Mouse (Mus musculus): ENCODE measurements around the gene Cfap97.
"Not testable (repeated sequence)": the region's sequence is repeated elsewhere in the genome, so short reads cannot be mapped to it uniquely, and the experiment has no call there.

The Cfap97 gene

DNA sequence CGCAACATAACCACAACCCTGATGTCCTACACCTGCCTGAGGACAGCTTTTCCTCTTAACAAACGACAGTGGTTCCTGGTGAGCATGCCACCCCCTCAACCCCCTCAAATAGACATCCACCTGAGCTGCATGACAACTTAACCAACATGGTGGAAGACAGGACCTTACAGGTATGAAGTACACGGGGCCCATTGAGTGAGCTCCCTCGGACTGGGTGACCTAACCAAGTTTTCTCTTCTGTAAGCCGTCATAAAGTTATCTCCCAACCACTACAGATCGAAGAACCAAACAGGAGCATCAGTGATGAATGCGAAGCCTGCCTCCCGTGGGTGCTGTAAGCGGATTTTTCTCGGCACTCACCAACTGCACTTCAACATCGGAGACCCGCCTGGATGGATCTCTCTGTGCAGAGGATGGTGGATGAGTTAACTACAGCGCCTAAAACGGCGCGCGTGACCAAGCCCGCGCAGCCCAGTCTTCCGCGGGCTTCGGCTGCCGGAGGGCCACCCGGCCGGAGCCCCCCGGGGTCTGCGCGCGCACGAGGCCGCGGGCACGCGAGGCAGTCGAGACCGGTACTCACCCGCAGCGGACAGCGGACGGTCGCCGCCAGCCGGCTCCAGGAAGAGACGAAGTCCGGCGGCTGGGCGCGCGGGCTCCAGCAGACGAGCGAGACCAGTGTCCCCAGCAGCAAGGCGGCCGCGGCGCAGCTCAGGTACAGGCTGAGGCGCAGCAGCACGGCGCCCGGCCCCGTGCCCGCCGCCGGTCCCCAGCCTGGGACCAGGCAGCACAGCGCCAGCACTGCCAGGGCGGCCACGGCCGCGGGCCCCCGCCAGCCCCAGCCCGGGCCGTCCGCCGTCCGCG lies at the start of gene Cfap97:
TSS of gene Cfap97 (plus strand) at position 570 of the 861 bp plus-strand sequence.
- DNase-seq, result peak; percentile 81 to 84

DNA sequence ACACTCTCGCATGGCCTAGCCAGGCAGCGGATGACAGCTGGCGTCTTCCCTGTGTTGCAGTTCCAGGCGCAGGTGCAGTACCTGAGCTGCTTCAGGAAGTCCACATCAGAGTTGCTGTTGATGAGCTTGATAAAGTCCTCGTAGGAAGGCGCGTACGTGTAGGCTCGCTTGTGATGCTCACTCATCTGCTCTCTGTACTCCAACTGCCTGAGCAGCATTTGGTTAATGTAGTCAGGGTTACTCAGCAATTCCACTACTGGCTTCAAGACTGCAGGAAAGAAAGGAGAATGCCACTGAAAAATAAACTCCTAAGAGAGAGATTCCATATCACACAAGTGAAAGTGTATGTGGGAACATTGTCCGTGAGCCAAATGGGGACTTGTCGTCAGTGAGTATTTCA lies 48.1 kb upstream of the Cfap97 start:
- no peak for DNase-seq

DNA sequence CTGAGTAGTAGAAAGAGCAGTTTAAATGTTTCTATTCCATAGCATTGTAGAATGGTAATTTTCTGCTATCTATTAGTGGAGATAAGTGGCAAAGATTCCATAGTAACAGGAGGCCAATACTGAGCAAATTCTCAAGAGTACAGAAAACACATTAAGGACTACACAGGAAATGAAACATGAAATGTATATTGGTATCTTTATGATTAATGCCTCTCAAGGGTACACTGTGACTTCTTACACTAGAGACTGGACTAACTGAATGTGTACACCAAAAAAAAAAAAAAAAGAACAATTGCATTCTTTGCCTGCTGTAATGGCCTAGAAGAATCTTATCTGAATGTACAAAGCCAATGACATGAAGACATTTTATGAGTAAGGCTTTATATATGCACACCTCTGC lies 43.9 kb upstream of the Cfap97 start:
- DNase-seq, result no peak

DNA sequence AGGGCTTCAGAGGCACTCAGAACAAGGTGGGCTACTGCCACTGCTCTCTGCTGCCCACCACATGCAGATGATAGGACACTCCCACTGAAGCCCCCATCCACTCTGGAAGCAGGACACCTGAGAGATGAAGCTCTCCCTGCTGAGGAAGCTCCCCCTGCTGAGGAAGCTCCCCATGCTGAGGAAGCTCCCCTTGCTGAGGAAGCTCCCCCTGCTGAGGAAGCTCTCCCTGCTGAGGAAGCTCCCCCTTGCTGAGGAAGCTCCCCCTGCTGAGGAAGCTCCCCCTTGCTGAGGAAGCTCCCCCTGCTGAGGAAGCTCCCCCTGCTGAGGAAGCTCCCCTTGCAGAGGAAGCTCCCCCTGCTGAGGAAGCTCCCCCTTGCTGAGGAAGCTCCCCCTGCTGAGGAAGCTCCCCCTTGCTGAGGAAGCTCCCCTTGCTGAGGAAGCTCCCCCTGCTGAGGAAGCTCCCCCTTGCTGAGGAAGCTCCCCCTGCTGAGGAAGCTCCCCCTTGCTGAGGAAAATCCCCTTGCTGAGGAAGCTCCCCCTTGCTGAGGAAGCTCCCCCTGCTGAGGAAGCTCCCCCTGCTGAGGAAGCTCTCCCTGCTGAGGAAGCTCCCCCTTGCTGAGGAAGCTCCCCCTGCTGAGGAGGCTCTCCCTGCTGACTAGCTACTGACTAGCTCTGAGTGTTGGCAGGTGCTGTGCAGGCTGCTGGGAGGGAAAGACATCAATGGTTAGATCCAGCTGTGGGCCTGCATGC lies 38.0 kb upstream of the Cfap97 start:
- DNase-seq, result not testable (repeated sequence)

DNA sequence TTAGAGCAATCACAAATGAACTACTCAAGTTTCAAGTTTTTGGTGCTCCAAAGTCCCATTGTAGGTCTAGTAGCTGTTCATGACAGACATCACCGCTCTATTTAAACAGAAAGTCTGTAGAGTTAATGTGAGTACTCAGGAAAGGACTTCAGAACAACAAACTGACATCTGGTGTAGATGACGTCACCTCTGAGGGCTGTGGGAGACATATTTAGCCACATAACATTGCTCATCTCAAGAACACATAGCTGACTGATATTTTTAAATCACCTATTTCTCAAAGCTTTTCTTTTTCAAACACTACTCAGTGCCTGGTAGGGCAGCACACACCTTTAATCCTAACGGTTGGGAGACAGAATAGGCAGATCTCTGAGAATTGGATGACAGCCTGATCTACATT lies 34.4 kb upstream of the Cfap97 start:
- no peak for DNase-seq

DNA sequence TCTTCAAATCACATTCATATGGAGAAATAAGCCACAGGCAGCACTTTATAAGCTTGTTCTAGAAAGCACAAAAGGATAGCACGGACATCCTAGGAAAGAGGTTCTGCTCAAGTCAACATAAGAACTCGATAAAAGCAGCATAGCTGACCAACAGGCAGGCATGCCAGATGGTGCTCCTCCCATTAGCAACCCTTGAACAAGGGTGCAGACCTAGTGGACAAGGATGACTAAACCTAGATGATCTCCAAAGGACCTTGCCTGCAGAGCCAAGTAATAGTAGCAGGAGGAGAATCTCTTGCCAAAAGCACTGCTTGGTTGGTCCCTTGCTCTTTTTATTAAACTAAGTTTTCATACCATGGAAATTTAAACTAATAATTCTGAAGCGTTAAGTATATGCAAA lies 32.4 kb upstream of the Cfap97 start:
- no peak for DNase-seq

DNA sequence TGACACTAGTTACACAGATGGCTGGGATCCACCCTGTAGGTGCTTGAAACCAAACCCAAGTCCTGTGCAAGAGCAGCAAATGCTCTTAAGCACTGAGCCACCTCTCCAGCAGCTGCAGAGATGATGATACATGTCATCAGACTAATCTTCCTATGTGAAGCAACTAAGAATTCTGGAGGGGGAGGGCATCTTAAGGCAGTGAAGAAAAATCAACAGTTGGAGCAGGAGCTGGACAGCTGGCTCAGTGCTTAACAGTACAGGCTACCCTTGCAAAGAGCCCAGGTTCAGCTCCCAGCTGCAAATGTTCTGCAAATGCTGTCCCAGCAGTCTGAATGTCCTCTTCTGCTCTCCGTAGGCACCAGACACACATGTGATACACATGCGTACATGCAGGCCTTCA lies 29.1 kb upstream of the Cfap97 start:
- DNase-seq, result no peak

DNA sequence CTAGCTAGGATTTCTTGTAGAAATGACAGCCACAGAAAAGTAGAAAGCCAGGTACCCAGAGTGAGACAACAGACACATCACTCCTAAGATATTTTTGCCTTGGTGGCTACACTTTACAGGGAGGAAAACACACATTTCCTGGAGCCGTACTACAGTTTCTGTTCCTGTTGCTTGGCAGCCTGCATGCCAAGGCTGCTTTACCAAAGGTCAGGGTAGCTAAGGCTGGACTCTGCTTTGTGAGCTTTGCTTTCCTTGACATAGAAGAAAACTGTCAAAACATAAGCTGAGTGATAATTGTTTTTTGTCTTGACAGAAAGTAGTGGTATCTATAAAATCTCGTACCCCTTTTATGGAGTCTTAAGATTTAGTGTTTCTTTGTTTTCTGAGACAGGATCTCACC lies 21.1 kb upstream of the Cfap97 start:
- no peak for DNase-seq

DNA sequence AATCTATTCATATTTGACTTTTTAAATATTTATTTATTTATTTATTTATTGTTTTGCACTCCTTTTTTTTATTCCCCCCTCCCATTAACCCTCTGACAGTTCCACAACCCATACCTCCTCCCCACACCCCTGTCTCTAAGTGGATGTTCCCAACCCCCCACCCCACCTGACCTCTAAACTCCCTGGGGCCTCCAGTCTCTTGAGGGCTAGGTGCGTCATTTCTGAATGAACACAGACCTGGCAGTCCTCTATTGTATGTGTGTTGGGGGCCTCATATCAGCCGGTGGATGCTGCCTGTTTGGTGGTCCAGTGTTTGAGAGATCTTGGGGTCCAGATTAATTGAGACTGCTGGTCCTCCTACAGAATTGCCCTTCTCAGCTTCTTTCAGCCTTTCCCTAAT lies 16.0 kb upstream of the Cfap97 start:
- not testable (repeated sequence) for DNase-seq

DNA sequence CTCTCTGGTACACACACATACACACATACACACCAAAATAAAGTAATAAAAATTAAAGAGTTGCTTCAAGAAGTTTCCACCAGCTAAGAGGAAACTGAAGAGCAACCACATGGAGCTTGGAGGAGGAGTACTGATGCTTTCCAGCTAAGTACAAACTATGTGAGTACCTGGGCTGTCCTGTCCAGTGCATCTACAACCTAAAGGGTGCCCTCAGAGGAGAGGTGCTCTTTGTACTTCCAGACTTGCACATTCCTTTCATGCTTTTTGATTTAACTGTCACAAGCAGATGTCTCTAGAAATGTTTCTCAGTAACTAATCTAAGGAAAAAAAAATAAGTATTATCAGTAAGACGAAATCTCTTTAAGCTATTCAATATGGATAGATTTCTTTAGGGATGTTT lies 14.2 kb upstream of the Cfap97 start:
- no peak for DNase-seq

DNA sequence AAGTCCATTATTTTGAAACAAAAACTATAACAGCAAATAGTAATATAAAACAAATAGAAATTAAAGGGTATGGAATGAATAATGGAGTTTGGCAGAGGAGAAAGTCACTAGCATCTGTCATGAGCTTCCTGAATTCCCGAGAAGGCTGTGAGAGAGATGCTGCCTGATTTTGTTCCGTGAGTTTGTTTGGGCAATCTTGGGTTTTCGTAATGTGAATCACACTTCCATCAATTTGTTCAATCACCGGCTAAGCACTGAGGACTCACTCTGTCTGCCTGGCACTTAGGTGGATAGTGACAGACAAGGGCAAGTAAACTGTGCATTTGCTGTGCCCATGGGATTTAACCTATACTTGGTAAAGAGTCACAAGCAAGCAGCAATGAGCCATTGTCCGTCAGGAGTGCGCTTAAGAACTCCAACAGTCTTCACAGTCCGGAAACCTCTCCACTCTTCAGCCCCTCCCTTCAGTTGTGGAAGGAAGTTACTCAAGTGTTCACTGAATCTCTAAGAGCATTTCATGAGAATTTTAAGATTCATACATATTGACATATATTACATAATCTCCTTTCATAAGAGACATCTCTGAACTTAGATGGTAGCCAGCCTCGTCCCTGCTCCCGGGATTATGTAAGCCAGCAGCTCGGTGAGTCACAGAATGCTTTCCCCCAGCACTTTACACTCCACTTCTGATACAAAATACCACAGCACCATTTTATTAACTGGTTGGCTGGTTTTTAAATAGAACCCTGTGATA lies 13.6 kb upstream of the Cfap97 start:
- no peak for DNase-seq

DNA sequence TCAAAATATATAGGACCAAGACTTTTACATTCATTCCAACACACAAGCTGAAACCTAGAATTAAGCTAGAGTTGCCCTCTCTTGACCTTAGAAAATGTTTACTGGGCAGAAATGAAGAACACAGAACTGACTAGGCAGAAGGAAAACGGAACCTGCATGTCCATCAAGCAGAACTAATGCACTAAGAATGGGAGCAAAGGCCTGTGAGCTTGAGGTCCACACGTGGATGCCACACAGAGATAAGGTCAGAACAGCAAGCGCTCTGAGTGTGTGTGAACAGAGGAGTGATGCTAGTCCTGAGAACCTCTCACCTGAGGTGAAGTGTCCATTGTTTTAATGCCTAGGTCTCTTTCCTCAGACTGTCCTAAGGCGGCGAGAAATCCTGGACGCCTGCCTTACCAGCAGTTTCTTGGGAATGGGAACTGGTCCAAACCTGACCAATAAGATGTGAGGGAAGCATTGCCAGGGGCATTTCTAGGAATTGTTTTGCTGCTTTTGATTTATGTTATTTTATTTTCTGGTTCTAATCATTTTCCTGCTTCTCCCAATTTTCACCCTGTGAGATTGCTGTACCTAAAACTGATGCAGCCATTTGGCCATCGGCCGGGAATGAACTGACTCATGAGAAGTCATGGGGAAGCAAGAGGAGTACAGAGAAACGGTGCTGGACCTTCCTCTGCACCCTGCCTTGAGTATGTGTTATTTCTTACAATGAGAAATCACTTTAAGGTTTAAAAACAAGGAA lies 11.0 kb upstream of the Cfap97 start:
- DNase-seq, result peak; percentile 25 to 36

DNA sequence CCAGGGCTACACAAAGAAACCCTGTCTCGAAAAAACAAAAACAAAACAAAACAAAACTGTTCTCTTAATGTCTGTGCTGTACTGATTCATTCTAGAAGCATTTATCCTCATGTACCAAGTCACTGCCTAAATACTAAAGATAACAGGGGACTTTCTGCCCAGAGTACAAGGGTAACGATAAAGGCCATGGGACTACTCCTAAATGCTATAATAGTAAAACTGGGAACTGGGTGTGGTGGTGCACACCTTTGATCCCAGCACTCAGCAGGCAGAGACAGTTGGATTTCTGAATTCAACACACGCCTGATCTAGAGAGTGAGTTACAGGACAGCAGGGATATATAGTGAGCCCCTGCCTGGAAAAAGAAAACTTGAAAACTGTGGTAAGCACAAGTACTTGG lies 9.9 kb upstream of the Cfap97 start:
- no peak for DNase-seq

DNA sequence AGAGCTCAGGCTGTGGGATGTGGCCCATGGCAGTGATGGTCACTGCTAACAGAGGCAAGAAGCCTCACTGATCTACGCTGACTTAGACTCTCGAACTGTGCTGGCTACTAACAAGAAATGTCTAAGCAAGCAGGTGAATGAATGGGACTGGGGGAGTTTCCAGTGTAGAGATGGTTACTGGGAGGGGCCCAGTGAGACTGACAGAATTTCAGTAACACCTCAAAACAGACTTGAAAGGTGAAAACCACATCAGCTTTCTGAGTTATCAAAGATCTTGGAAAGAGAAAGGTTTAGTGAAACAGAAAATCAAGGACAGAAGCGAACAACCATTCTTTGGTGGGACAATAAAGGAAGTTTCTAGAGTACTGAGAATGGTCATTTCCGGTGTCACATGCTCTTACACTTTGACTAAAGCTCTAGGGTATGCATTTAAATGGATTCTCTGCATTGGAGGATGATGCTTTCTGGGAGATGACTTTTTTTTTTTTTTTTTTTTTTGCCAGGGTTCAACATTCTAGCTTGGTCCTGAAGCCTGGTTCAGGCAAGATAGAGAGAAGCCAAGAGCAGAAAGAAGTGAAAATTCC lies 9.0 kb upstream of the Cfap97 start:
- DNase-seq, result no peak

DNA sequence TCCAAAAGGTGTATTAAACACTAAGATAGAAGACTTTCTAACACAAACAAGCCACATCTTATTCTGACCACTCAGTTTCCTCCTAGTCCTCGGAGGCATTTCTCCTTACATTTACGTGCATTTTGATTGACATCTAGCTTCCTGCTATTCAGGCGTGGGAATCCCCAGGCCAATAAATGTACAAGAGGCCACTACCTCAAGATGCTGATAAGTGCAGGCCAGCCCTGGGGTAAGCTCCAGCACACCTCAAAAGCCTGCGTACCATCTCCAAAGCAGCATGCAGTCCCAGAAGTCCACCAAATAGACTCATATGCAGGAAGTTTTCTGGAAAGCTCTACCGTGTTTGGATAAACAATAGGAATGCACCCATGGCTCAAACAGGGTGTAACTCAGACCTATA lies 8.1 kb upstream of the Cfap97 start:
- no peak for DNase-seq

DNA sequence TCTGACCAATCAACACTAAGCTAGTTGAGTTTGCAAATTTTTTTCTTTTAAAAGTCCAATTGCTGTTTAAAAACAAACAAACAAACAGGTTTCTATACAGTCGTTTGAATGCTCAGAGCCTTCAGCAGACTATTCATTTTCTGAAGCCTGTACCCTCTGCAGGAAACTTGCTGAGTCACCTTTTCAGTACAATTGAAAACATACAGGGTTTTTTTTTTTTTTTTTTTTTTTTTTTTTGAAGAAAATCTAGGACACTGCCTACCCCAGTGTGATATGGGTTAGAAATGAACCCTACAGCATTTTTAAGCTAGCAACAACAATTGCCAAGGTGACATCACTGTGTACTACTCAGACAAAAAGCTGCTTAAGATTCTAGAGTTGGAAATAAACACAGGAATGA lies 7.6 kb upstream of the Cfap97 start:
- no peak for DNase-seq

DNA sequence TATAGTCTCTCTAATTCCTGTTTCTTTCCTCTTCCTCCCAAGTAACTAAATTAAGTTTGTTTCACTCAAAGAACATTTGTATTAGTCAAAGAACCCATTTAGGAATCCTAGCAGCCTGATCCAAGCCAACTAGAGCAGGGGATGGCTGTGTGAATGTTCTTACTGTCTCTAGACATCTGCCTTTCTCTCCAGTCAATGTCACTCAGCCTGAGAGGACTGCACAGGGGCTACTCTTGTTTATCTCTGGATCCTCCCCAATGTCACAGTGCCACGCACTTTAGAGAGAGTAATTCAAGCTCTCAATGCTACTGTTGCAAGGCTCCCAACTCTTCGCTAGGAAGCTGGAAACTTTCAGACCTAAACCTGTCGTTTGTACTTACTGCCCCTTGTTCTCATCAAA lies 5.4 kb upstream of the Cfap97 start:
- no peak for DNase-seq

DNA sequence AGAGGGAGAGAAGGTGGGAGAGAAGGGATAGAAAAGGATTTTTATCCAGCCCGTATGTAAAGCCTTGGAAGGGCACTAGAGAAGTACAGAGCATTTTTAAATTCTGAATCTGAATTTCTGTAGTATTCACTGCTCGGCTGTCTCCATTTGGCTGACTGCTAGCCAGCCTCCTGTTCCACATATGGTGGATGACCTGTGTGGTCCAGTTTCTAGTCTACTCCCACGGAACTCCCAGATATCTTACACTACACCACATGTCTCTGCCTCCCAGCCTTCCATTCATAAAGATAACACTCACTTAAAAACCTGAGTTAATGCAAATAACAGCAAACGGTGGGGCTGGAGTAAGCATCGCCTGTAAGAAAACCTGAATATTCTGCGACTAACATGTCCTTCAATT lies 2.3 kb upstream of the Cfap97 start:
- DNase-seq, result peak in 1 of 2 experiments; percentile 23

DNA sequence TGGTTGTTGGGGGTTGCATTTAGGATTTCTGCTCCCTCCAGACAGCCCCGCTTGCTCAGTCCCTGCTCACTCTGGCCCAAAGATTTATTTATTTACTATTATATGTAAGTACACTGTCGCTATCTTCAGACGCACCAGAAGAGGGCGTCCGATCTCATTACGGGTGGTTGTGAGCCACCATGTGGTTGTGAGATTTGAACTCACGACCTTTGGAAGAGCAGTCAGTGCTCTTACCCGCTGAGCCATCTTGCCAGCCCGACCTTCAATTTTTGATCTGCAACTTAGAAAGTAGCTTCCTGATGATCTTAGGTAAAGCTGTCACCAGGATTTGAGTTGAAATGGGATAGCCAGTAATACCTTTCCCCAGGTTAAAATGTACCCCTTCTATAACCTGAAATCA lies 1.8 kb upstream of the Cfap97 start:
- DNase-seq, result peak in 1 of 2 experiments; percentile 22

DNA sequence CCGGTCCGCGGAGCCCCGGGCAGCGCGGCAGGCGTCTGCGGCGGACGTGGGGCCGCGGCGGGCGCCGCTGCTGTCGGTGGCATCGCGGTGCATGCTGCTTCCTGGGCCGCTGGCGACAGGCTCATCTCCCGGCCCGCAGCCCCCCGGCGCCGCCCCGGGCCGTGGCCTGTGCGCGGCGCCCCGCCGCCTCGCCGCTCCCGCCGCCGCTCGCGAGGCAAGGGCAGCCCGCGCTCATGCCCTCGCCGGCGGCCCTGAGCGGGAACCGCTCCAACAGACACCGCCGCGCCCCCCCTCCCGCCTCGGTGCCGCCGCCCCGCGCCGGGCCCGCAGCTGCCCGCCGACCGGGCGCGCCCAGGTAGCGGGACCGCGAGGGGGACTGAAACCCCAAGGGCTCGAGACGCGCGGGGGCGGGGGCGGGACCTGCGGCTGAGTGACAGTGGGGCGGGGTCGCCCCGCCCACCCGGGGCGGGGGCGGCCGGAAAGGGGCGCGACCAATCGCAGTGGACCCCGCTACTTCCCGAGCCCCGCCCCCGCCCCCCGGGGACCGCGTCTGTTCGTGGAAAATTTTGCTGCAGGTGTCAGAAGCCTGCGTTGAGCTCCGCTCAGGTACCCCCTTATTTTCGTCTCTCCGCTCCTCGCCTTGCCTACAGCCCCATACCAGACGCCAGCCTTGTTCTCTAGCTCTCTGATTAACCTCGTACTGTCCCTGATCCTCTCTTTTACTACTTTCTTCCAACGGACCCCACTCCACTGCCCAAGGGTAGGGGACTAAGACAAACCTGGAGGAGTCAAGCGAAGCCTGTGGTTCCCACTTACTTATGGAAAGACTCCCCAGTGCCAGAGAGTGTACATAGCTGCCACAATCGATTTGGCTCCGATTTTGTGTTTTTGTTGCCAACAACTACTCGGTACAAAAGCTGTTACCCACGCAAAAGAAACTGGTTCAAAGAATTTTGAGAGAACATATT lies 777 bp downstream of the Cfap97 start, which contains the start of gene Snx25:
TSS of gene Snx25 (minus strand) at position 96 of the 968 bp plus-strand sequence.
- DNase-seq, result peak; percentile 98

DNA sequence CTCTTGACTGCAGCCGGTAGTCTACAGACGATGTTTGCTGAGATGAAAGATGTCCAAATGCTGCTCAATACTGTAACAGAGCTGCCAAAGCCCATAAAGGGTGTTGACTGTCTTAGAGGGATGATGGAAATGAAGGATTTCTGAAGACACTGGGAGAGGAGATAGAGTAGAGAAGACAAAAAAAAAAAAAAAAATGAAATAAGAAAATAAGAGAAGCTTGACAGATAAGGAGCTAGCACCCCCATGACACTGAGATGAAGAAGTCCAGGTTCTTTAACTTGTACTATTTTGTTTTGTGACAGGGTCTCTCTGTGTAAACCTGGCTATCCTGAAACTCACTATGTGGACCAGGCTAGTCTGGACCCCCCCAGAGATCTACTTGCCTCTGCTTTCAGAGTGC lies 1.5 kb downstream of the Cfap97 start:
- DNase-seq, result no peak
